Mouse (Mus musculus): ENCODE measurements around the gene Arrb1.

- TF ChIP-seq CTCF (IDR thresholded peaks at IDR 0.05; ENCODE audit: control insufficient read depth, insufficient read depth, insufficient replicate concordance, low read depth, low read length) = no peak
- TF ChIP-seq POLR2A (IDR thresholded peaks at IDR 0.05; ENCODE audit: control insufficient read depth, low read depth, low read length) = no peak
These were observed 57.4 kb downstream of the Arrb1 start for GRCm38 (mm10) chr7:99592669-99593068.

Data from testis, adult 2 months (tissue).